Mouse (Mus musculus) heart, postnatal 25 days (tissue): ENCODE results near the gene Fzd7. TPM values are rescaled to one million over a fixed set of nuclear protein-coding genes. Genes with fewer than 3 reads are reported as not detected.

ENCODE experiments used
- total RNA-seq, 2 experiments: library from RNA; stranded (reverse); gene quantifications; 2 replicates each; pipeline ENCODE4 v1.2.3; 2021

Fzd7 gene
- total RNA-seq, 2 experiments from 2014 or later, result 5.6 to 6.9 TPM

Other genes starting within 250 kb of the Fzd7 start
- gene Als2, start 245.2 kb upstream of the Fzd7 start, total RNA-seq, result 10 to 100 TPM in 1 of 2 experiments, 1 to 10 TPM in 1; 7.8 to 11.6 TPM
- gene Cdk15, start 225.5 kb upstream of the Fzd7 start, total RNA-seq, result not detected
- under 1 TPM in 1 of 2 experiments, not detected in 1; 0.61 TPM for gene Gm973, start 33.8 kb downstream of the Fzd7 start, total RNA-seq
- 10 to 100 TPM; 58.5 to 59.6 TPM for gene Sumo1, start 188.4 kb downstream of the Fzd7 start, total RNA-seq
- 10 to 100 TPM; 26.9 to 29.6 TPM for gene Nop58, start 202.5 kb downstream of the Fzd7 start, total RNA-seq